Mouse (Mus musculus) frontal cortex, postnatal 25 days (tissue): ENCODE results near the gene Fbxw8.

Experiments
- DNase-seq, 2 experiments: peaks; one replicate each; pipeline ENCODE4 v3.0.0; 2022; ENCODE audit warnings: low spot score in 2 of 2

Fbxw8 gene

DNA sequence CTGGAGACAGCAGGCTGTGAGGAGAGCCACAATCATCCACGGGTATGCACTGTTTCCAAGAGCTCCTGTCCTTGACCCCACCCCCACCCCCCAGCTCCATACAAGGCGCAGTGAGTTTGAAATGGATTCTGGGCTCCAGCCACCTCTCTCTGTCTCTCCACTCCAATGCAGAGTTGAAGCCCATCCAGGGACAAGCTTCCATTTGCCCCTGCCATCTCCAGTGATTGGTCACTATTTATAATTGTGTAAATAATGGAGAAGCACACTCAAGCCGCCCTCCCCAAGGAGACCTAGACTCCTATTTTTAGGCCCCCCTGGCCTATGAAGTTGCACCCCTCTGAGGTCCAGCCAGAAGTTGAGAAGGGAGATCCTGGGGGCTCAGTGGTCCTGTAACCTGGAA lies 132.2 kb downstream of the Fbxw8 start:
- no peak for DNase-seq

GRCm38 (mm10) chr5:118019905-118020304 lies 135.4 kb downstream of the Fbxw8 start:
- no peak for DNase-seq

DNA sequence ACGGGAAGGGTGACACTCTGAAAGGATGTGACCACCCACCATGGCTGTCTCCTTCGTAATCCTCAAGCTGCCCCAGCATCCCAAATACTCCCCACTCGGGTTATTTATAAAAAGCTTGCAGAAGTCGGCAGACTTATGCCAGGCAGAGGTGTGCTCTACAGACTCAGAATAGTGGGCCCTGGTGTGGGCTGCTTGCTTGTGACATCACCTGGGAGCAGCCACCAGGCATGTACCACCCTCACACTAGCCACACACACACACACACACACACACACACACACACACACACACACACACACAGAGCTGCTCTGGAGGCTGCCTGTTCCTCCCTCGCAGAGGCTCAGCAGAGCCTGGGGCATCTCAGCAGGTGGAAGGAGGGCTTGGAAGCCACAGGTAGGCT lies 137.7 kb downstream of the Fbxw8 start:
- no peak for DNase-seq

DNA sequence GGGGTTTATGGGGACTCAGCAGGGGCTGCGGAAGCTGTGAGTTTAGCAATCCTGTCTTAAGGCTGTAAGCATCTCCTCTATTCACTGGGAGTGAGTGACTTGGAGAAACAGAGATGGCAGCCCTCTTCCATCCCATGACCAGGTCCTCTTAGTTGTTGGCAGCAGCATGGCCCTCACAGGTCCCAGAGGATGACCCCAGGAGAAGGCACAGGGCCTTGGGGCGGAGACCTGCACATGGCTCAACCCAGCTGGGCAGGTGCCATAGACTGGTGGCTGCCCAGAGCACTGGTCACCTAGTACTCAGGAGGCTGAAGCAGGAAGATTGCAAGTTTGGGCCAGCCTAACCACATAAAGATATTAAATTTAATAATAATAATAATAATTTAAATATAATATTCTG lies 139.6 kb downstream of the Fbxw8 start:
- no peak for DNase-seq

GRCm38 (mm10) chr5:118015028-118015427 lies 140.2 kb downstream of the Fbxw8 start:
- no peak for DNase-seq
